Mouse (Mus musculus) kidney, embryonic 14.5 days (tissue): ENCODE measurements around the gene Sbno2. TPM values are rescaled to one million over a fixed set of nuclear protein-coding genes. Genes with fewer than 3 reads are reported as not detected.

Experiments used
- ATAC-seq: fragments of 200-750 bp; cut with Nextera tagmentation; 2 replicates; pipeline ENCODE4 v1.8.0; 2017; ENCODE audit warnings: moderate number of reproducible peaks, mild to moderate bottlenecking, moderate TSS enrichment, moderate library complexity; ENCODE audit not compliant: low FRiP score, low TSS enrichment
- H3K27ac ChIP-seq: fragments of 300-500 bp; sonication (generic); 2 replicates; pipeline ENCODE4 v1.5.1; 2014; ENCODE audit warnings: low read depth, mild to moderate bottlenecking, low read length, moderate library complexity, mixed read lengths
- H3K27me3 ChIP-seq: fragments of 300-500 bp; sonication (generic); 2 replicates; pipeline ENCODE4 v1.6.1; 2014; ENCODE audit warnings: mild to moderate bottlenecking, low read length; ENCODE audit not compliant: control insufficient read depth, insufficient read depth
- H3K36me3 ChIP-seq: fragments of 300-500 bp; sonication (generic); 2 replicates; pipeline ENCODE4 v1.6.1; 2014; ENCODE audit warnings: low read length, mixed read lengths; ENCODE audit not compliant: control insufficient read depth, insufficient read depth
- H3K4me1 ChIP-seq: fragments of 300-500 bp; sonication (generic); 2 replicates; pipeline ENCODE4 v1.6.1; 2014; ENCODE audit warnings: low read length, mixed read lengths; ENCODE audit not compliant: control insufficient read depth, insufficient read depth
- H3K4me2 ChIP-seq: fragments of 300-500 bp; sonication (generic); replicated peaks from 2 replicates; pipeline ENCODE4 v1.6.1; 2014; ENCODE audit warnings: low read depth, mild to moderate bottlenecking, low read length
- H3K4me3 ChIP-seq: fragments of 300-500 bp; sonication (generic); 2 replicates; pipeline ENCODE4 v1.5.1; 2014; ENCODE audit warnings: mild to moderate bottlenecking, low read length
- H3K9ac ChIP-seq: fragments of 300-500 bp; sonication (generic); 2 replicates; pipeline ENCODE4 v1.6.1; 2014; ENCODE audit warnings: low read depth, mild to moderate bottlenecking, low read length, moderate library complexity
- H3K9me3 ChIP-seq: fragments of 300-500 bp; sonication (generic); 2 replicates; pipeline ENCODE4 v1.6.1; 2016; ENCODE audit warnings: low read length; ENCODE audit not compliant: control insufficient read depth
- WGBS: fragments of 180-500 bp; shearing (Covaris S2); extraction: QIAGEN DNeasy Blood & Tissue Kit; methylation state at CpG from one replicate; pipeline ENCODE4 v1.1.7; 2014; 5-methylcytosine and 5-hydroxymethylcytosine counted together
- polyA plus RNA-seq: library from polyadenylated mRNA; unstranded; fragments of >200 nt; fragmentation: Nextera tagmentation; extraction: Ambion mirVana; gene quantifications from 2 replicates; pipeline ENCODE4 v1.2.1, GENCODE M21; 2014

Gene Sbno2
- polyA plus RNA-seq, 1 experiment from 2014 or later: 14.8 TPM

- Histone ChIP-seq H3K36me3 (no peaks in the 10 kb centered on the region), H3K4me3 (no peak overlapping the region), H3K27me3 (peaks cover 34% of the 10 kb centered on the region), H3K9ac (no peak overlapping the region), H3K27ac (no peak overlapping the region), H3K9me3 (peaks cover 9% of the 10 kb centered on the region; the same call in 1 of the 2 replicates), H3K4me2 (no peak overlapping the region), H3K4me1 (peaks cover 13% of the 10 kb centered on the region)
- ATAC-seq: no peak
- 16% methylated on average over 28 of the region's 28 CpGs for WGBS
Observed at GRCm38 (mm10) chr10:80014484-80015290, 90.7 kb downstream of the Sbno2 start.

DNA sequence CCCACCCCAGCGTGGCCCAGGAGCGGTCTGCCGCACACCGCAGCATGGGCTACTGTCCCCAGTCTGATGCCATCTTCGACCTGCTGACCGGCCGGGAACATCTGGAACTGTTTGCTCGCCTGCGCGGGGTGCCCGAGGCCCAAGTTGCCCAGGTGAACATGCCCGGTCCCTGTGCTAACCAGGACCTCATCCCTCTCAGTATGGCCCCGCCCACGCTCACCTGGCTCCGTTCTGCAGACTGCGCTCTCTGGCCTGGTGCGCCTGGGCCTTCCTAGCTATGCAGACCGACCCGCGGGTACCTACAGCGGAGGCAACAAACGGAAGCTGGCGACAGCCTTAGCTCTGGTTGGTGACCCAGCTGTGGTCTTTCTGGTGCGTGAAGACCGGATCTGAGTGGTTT lies 91.8 kb downstream of the Sbno2 start:
- Histone ChIP-seq H3K27me3 (peaks cover 34% of the 10 kb centered on the region), H3K4me2 (no peak overlapping the region)
- 35% methylated on average over 25 of the region's 25 CpGs for WGBS

GRCm38 (mm10) chr10:80011740-80012139 lies 93.6 kb downstream of the Sbno2 start:
- 89% methylated on average over 6 of the region's 6 CpGs for WGBS
- Histone ChIP-seq H3K9me3 (peaks cover 9% of the 10 kb centered on the region; the same call in 1 of the 2 replicates), H3K36me3 (no peaks in the 10 kb centered on the region), H3K4me3 (no peak overlapping the region), H3K27ac (no peak overlapping the region), H3K27me3 (peaks cover 34% of the 10 kb centered on the region), H3K9ac (no peak overlapping the region), H3K4me1 (no peaks in the 10 kb centered on the region), H3K4me2 (no peak overlapping the region)
- no peak for ATAC-seq

More for the DNA sequence above, 91.8 kb downstream of the Sbno2 start:
- peaks cover 2% of the 10 kb centered on the region for H3K4me1 ChIP-seq
- H3K9me3 ChIP-seq: peaks cover 9% of the 10 kb centered on the region; the same call in 1 of the 2 replicates
- H3K36me3 ChIP-seq: no peaks in the 10 kb centered on the region
- H3K27ac ChIP-seq: no peak overlapping the region
- H3K4me3 ChIP-seq: no peak overlapping the region
- H3K9ac ChIP-seq: no peak overlapping the region
- no peak for ATAC-seq

Other genes with a start within 250 kb of the Sbno2 start
- gene Prtn3, start 231.1 kb downstream of the Sbno2 start, polyA plus RNA-seq: 9.6 and 11.1 TPM in 2 replicates
- gene Plppr3, start 230.9 kb downstream of the Sbno2 start, polyA plus RNA-seq: 58.8 and 59.7 TPM in 2 replicates
- not detected in 2 replicates for gene Elane, start 219.3 kb downstream of the Sbno2 start, polyA plus RNA-seq
- gene Cfd, start 214.7 kb downstream of the Sbno2 start, polyA plus RNA-seq: not detected in 2 replicates
- gene Med16, start 196.6 kb downstream of the Sbno2 start, polyA plus RNA-seq: 48.0 and 61.2 TPM in 2 replicates
- 4.6 and 10.8 TPM in 2 replicates for gene Gm26602, start 194.7 kb downstream of the Sbno2 start, polyA plus RNA-seq
- 0.47 and 0.61 TPM in 2 replicates for gene Kiss1r, start 188.6 kb downstream of the Sbno2 start, polyA plus RNA-seq
- gene R3hdm4, start 184.4 kb downstream of the Sbno2 start, polyA plus RNA-seq: 102 and 137 TPM in 2 replicates
- 12.0 and 12.3 TPM in 2 replicates for gene Arid3a, start 178.5 kb downstream of the Sbno2 start, polyA plus RNA-seq
- gene Wdr18, start 145.4 kb downstream of the Sbno2 start, polyA plus RNA-seq: 132 and 147 TPM in 2 replicates
- gene Grin3b, start 134.9 kb downstream of the Sbno2 start, polyA plus RNA-seq: 0.19 and 0.29 TPM in 2 replicates
- 18.8 and 27.8 TPM in 2 replicates for gene Tmem259, start 121.2 kb downstream of the Sbno2 start, polyA plus RNA-seq
- gene Cnn2, start 117.0 kb downstream of the Sbno2 start, polyA plus RNA-seq: 186 and 220 TPM in 2 replicates
- gene Abca7, start 109.1 kb downstream of the Sbno2 start, polyA plus RNA-seq: 1.8 and 2.7 TPM in 2 replicates
- 4.8 and 7.7 TPM in 2 replicates for gene Arhgap45, start 88.9 kb downstream of the Sbno2 start, polyA plus RNA-seq
- 276 and 310 TPM in 2 replicates for gene Polr2e, start 65.8 kb downstream of the Sbno2 start, polyA plus RNA-seq
- 552 and 641 TPM in 2 replicates for gene Gpx4, start 58.4 kb downstream of the Sbno2 start, polyA plus RNA-seq
- gene Stk11, start 10.2 kb upstream of the Sbno2 start, polyA plus RNA-seq: 26.6 and 42.0 TPM in 2 replicates
- gene Atp5d, start 33.1 kb upstream of the Sbno2 start, polyA plus RNA-seq: 519 and 582 TPM in 2 replicates
- 8.1 and 8.4 TPM in 2 replicates for gene Cbarp, start 35.3 kb upstream of the Sbno2 start, polyA plus RNA-seq
- gene Midn, start 42.7 kb upstream of the Sbno2 start, polyA plus RNA-seq: 42.3 and 46.2 TPM in 2 replicates
- gene Cirbp, start 60.4 kb upstream of the Sbno2 start, polyA plus RNA-seq: 80.0 and 104 TPM in 2 replicates
- 10.3 and 12.1 TPM in 2 replicates for gene 1600002K03Rik, start 67.4 kb upstream of the Sbno2 start, polyA plus RNA-seq
- gene Efna2, start 73.9 kb upstream of the Sbno2 start, polyA plus RNA-seq: 15.4 and 17.3 TPM in 2 replicates
- gene Mum1, start 120.9 kb upstream of the Sbno2 start, polyA plus RNA-seq: 64.4 and 65.1 TPM in 2 replicates
- gene Ndufs7, start 143.6 kb upstream of the Sbno2 start, polyA plus RNA-seq: 382 and 390 TPM in 2 replicates
- 30.2 and 33.6 TPM in 2 replicates for gene Gamt, start 155.4 kb upstream of the Sbno2 start, polyA plus RNA-seq
- 45.8 and 56.9 TPM in 2 replicates for gene Dazap1, start 155.9 kb upstream of the Sbno2 start, polyA plus RNA-seq
- 1,166 and 1,350 TPM in 2 replicates for gene Rps15, start 186.9 kb upstream of the Sbno2 start, polyA plus RNA-seq
- 1.0 and 1.4 TPM in 2 replicates for gene Apc2, start 190.4 kb upstream of the Sbno2 start, polyA plus RNA-seq
- 36.1 and 40.5 TPM in 2 replicates for gene 2310011J03Rik, start 215.0 kb upstream of the Sbno2 start, polyA plus RNA-seq
- gene Pcsk4, start 223.9 kb upstream of the Sbno2 start, polyA plus RNA-seq: 6.2 and 8.1 TPM in 2 replicates
- 5.6 and 7.1 TPM in 2 replicates for gene Reep6, start 224.4 kb upstream of the Sbno2 start, polyA plus RNA-seq
- gene Adamtsl5, start 242.8 kb upstream of the Sbno2 start, polyA plus RNA-seq: 1.2 and 2.7 TPM in 2 replicates